Mouse (Mus musculus) mouse trophoblast stem cell (cell line): ENCODE measurements around the gene Gm11034.

Experiments
- in situ Hi-C, 2 experiments: fragments of 300-500 bp; cut with MseI, MboI; formaldehyde crosslinking; loops; 2 replicates in 1 of 2; 3 replicates in 1 of 2; pipeline ENCODE4 v1.15.1; 2025

Gene Gm11034

DNA sequence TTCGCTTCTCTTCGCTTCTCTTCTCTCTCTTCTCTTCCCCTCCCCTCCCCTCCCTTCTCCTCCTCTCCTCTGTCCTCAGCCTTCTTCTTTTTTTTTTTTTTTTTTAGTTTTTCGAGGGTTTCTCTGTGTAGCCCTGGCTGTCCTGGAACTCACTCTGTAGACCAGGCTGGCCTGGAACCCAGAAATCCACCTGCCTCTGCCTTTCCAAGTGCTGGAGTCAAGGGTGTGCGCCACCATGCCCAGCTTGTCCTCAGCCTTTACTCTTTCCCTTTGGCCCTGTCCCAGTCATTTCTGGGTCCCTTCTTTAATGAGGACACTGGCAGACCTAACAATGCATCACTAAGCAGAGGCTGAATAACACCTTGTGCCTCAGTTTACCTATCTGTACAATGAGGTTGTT is at the start of gene Gm11034:
Gene Gm11034 (minus strand): TSS at position 101 of the 400 bp plus-strand sequence.
- in situ Hi-C loops, result loop anchor here in 1 of 2 experiments (25.0 kb wide), 1 partner anchor 1076 kb away; no protein-coding TSS in a partner anchor

DNA sequence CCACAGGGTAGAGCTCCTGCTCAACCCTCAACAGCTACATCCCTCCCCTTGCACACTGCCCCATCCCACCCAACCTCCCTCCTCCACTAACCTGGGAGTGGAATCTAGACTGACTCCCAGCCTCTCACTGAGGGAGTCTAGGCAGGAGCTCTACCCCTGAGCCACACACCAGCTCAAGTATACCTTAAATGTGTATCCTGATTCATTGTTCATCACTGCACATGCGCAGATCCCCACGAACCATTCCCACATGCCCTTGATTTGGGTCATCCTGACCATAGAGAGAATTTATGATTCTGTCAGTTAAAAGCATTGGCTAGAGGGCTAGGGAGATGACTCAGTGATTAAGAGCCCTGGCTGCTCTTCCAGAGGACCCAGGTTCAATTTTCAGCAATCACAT is 49.3 kb upstream of the Gm11034 start:
- in situ Hi-C loops, result loop anchor here (10.0 kb wide), 1 partner anchor 102 kb away; no protein-coding TSS in a partner anchor

DNA sequence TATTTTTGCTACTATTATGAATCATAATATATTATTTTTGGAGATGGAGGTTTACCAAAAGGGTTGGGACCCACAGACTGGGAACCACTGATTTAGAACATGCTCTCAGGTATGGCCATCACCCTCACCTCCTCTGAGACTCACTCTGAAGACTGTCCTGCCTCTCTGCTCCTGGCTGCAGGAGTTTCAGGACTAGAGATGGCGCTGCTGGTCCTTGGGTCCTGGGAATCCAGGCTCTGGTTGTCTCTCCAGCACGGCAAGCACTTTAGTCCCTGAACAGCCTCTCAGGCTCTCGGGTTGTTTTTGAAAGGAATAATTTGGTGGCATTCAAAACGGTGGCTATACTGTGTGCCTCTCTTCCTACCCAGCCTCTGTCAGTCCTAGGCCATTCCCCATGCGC is 48.4 kb upstream of the Gm11034 start:
- in situ Hi-C loops, result loop anchor here (10.0 kb wide), 1 partner anchor 103 kb away; no protein-coding TSS in a partner anchor

DNA sequence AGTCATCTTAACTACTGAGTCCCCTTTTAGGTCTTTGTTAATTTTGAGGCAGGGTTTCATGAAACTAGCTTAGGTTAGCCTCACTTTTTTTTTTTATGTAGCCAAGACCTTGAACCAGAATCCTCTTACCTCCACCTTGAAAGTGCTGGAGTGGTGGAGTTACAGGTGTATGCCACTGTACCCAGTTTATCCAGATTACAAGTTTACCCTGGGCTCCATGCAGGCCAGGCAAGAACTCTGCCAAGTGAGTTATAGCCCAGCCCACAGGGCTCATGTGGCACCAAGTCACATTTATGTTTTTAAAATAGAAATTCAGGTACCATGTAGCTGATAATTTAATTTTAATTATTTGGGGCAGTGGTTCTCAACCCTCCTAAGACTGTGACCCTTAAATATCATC is 48.0 kb upstream of the Gm11034 start:
- in situ Hi-C loops, result loop anchor here (10.0 kb wide), 1 partner anchor 103 kb away; no protein-coding TSS in a partner anchor

DNA sequence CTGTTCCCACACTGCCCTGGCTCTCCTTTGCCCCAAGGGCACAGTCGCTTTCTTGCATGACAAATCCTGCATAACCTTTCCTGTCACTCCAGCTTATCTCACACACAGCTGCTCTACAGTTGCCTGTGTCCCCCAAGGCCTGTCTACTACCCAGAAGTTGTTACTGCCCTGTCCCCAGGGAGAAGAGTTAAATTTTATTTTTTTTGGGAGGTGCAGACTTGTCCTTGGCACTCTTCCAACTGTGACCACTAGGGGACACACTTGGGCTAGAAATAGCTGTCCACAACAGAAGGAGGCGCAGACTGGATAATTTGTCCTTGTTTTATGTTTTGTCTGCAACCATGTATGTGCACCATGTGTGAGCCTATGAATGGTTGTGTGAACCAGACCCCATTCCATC is 47.6 kb upstream of the Gm11034 start:
- in situ Hi-C loops, result loop anchor here (10.0 kb wide), 1 partner anchor 104 kb away; no protein-coding TSS in a partner anchor

DNA sequence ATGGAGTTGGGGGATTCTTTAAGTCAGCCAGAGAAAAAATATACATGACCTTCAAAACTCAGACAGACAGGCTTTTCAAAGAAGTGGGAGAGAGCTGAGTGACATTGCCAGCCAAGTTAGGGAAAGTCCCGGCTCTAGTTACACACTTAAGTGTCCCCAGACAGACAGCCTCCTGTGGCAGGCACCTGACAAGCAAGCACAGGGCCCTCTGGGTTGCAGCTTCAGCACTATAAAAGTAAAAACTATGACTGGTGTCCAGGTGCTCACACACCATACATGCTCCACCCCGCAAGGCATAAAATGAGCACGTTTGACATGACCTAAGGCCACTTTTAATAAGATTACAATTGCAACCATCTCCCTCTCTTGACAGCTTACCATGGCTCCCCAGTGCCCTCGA is 47.1 kb upstream of the Gm11034 start:
- in situ Hi-C loops, result loop anchor here (10.0 kb wide), 1 partner anchor 104 kb away; no protein-coding TSS in a partner anchor

GRCm38 (mm10) chr8:72259862-72260261 is 46.4 kb upstream of the Gm11034 start:
- in situ Hi-C loops, result loop anchor here (10.0 kb wide), 1 partner anchor 105 kb away; no protein-coding TSS in a partner anchor

DNA sequence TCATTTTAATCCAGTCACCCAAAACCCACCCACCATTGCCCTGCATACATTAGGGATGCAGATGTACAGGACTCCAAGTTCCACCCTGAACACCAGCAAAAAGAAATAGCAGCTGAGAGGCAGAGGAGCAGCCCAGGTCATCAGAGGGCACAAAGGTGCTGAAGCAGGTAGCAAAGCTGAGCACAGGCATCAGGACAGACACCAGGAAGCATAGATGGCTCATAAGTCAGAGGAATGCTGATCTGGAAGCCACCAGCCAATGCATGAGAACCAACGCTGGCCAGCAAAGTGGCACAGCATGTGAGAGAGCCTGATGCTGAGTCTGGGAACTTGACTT is 44.4 kb upstream of the Gm11034 start:
- in situ Hi-C loops, result no loop called here

DNA sequence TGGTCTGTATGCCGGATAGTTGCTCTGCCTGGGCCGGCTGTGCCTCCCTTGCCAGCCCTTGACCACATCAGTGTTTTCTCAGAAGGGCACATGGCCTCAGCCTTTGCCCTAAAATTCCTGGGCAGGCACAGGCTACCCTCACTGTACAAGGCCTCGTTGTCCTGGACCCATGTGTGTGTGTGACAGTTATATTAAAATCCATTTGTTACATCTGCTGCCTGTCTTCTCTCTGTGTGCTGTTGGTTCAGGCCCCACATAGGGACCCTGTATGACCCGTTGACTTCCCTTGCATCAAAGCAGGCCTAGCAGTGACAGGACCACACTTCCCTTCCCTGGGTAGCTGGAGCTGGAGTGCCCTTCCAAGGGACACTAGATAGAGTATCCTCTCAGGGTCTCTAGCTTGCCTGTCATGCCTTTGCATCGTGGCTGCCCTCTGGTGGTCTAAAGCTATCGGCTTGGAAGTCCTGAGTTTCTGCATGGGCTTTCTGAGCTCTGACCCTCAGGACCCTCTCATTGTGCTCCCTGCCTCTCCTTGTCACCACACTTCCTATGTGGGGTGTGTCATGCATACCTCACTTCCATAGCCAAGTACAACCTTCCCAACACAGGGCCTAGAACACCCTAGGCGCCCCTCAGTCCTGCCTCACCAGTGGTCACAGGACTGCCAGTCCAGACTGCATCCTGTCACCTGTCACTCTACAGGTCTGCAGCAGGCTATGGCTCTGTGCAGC is 43.9 kb upstream of the Gm11034 start:
- in situ Hi-C loops, result no loop called here

DNA sequence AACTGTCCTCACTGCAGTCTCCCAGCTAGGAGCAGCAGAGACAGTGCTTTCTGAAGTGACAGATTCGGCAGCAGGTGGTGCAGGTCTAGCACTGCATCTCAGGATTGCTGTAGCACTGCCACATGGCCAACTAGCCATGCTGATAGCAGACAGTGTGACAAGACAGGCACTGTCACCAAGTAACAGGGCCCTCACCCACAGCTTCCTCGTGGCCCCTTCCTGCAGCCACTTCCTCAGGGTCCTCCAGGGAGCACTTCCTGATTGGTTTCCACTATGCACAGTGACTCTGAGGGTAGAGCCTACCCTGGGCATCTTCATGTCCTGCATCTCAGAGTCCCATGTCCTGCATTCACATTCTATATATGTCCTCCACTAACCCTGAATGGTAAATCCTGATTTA is 31.2 kb upstream of the Gm11034 start:
- in situ Hi-C loops, result no loop called here

GRCm38 (mm10) chr8:72242226-72242625 is 28.8 kb upstream of the Gm11034 start:
- in situ Hi-C loops, result no loop called here

DNA sequence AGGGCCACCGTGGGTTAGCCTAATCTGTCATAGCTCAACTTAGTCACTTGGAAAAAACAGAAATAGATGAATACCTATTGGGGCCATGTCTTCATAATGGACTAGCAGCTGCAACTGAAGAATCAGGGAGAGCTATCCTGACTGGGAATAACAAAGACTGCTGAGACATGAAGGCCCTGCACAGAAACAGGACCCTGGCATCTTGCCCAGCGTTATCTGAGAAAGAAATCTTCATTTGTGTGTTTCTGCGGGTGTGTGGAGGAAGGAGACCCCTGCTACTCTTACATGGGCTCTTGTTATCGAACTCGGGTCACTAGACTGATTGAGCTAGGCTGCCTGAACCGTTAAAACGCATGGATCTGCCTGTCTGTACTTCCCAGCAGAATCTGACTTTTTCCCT is 27.5 kb upstream of the Gm11034 start:
- in situ Hi-C loops, result no loop called here

- in situ Hi-C loops, result no loop called here
Measured at GRCm38 (mm10) chr8:72240403-72240763, 26.9 kb upstream of the Gm11034 start.

- in situ Hi-C loops, result no loop called here
Measured at GRCm38 (mm10) chr8:72239499-72240402, 26.3 kb upstream of the Gm11034 start, which contains the start of gene Ap1m1. TSS of gene Ap1m1 (plus strand) at chr8:72240018.

DNA sequence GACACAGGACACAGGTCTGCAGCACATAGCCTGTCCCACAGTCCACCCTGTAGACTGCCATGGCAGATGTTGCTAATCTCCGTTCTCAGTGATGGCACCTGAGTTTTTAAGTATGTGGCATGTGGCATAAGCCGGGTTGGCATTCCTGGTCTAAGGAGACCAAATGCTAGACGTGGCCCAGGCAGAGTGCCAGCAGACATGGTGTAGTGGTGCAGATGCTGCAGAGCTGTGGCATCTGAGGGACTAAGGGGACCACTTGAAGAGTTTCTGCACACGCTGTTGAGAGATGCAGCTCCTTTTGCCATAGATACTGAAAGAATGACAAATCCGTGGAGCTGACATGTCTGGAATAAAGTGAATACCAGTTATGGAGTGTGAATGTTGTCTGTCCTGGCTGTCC is 9.2 kb upstream of the Gm11034 start:
- in situ Hi-C loops, result loop anchor here in 1 of 2 experiments (25.0 kb wide), 1 partner anchor 1085 kb away; no protein-coding TSS in a partner anchor

DNA sequence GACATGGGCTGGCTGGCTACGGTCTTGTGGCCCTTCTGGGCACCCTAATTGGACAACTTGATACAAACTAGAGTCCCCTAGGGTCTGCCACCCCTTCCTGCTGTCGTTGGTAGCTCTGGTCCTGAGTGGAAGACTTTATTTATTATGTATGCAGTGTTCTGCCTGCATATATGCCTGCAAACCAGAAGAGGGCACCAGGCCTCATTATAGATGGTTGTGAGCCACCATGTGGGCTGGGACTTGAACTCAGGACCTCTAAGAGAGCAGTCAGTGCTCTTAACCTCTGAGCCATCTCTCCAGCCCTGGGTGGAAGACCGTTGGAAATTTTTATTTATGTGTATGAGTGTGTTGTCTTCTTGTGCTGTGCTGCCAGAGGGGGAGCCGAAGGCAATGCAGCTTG is 7.3 kb upstream of the Gm11034 start:
- in situ Hi-C loops, result loop anchor here in 1 of 2 experiments (25.0 kb wide), 1 partner anchor 1083 kb away; no protein-coding TSS in a partner anchor

- in situ Hi-C loops, result loop anchor here in 1 of 2 experiments (25.0 kb wide), 1 partner anchor 1082 kb away; no protein-coding TSS in a partner anchor
Measured at GRCm38 (mm10) chr8:72219541-72220363, 6.3 kb upstream of the Gm11034 start, which contains the start of gene Fam32a. TSS of gene Fam32a (plus strand) at chr8:72219730.

- in situ Hi-C loops, result loop anchor here in 1 of 2 experiments (25.0 kb wide), 1 partner anchor 1082 kb away; no protein-coding TSS in a partner anchor
Measured at GRCm38 (mm10) chr8:72218781-72219540, 5.5 kb upstream of the Gm11034 start.

DNA sequence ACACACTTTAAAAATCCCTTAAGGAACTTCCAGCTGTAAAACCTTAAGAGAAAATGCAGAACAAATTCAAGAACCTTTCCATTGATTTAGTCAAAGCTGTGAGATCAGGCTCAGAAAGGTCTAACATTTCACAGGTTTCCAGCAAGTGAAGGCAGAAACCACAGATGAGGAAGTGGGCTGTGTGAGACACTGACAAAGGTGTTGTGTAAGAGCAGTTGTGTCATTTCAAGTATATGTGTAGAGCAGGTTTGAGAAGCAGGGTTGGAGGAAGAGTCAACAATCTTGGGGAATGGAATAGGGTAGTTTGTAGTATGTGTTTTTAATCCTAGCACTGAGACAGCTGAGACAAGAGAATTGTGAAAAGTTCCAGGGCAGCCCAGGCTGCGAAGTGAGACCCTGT is 2.4 kb upstream of the Gm11034 start:
- in situ Hi-C loops, result loop anchor here in 1 of 2 experiments (25.0 kb wide), 1 partner anchor 1079 kb away; no protein-coding TSS in a partner anchor

DNA sequence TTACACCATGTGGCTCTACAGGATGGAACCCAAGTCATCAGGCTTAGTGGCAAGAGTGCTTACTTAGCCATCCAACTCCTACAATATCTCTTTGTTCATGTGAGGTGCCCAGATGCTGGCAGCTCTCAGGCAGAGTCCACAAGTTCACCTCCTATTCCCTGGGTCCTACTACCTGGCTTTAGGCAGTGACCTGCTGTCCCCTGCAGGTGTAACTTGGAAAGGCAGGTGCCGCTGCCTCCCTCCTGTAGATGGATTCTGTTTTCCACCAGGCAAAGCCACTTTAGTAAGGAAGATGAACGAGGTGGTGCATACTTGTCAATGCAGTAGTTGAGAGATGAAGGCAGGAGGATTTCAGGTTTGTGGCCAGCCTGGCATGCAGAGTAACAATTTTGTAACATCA is 1.6 kb upstream of the Gm11034 start:
- in situ Hi-C loops, result loop anchor here in 1 of 2 experiments (25.0 kb wide), 1 partner anchor 1078 kb away; no protein-coding TSS in a partner anchor
